Mouse (Mus musculus): ENCODE measurements around the gene Dagla. TPM values are rescaled to one million over a fixed set of nuclear protein-coding genes. Genes with fewer than 3 reads are reported as not detected.

Gene Dagla
- polyA plus RNA-seq, 1 experiment = 9.6 TPM

GRCm38 (mm10) chr19:10286458-10286872, 18.2 kb downstream of the Dagla start:
- TF ChIP-seq USF1 (IDR thresholded peaks at IDR 0.05; ENCODE audit: low read depth) (no peak), SRF (IDR thresholded peaks at IDR 0.05; ENCODE audit: control insufficient read depth, insufficient read length, low read depth) (no peak), MYOD1 (IDR thresholded peaks at IDR 0.05; ENCODE audit: control insufficient read depth in 1 of 3, insufficient read length in 2 of 3, low read depth in 2 of 3) (peak in 2 of 3 experiments; percentile 71 to 75), REST (IDR thresholded peaks at IDR 0.05; ENCODE audit: insufficient read depth, insufficient read length) (no peak), POLR2AphosphoS2 (IDR thresholded peaks at IDR 0.05; ENCODE audit: insufficient read length, low read depth) (no peak), TCF3 (IDR thresholded peaks at IDR 0.05; ENCODE audit: insufficient read length, low read depth) (peak; percentile 8), E2F4 (IDR thresholded peaks at IDR 0.05; ENCODE audit: insufficient read depth) (no peak), CEBPB (IDR thresholded peaks at IDR 0.05; ENCODE audit: insufficient read depth, poor library complexity, severe bottlenecking) (no peak), TCF12 (IDR thresholded peaks at IDR 0.05; ENCODE audit: insufficient read depth, poor library complexity, severe bottlenecking) (no peak), POLR2A (IDR thresholded peaks at IDR 0.05; ENCODE audit: insufficient read length, low read depth) (no peak), MYOG (IDR thresholded peaks at IDR 0.05; ENCODE audit: control insufficient read depth in 1 of 3, insufficient read depth in 1 of 3, insufficient read length in 2 of 3, low read depth in 2 of 3) (peak; percentile 11 to 77 (median 76)), MAX (IDR thresholded peaks at IDR 0.05; ENCODE audit: low read depth) (no peak)
- Histone ChIP-seq H3K79me2 (ENCODE audit: control insufficient read depth, insufficient read depth) (peaks cover 41% of the 10 kb centered on the region), H3ac (ENCODE audit: control insufficient read depth, insufficient read length) (no peak overlapping the region), H3K4me3 (no peak overlapping the region), H3K27me3 (ENCODE audit: control insufficient read depth, insufficient read depth, insufficient read length) (no peaks in the 10 kb centered on the region), H3K36me3 (ENCODE audit: control insufficient read depth, insufficient read depth) (no peaks in the 10 kb centered on the region), H3K4me2 (ENCODE audit: low read depth) (no peak overlapping the region)

- no peaks in the 10 kb centered on the region for H3K36me3 ChIP-seq (ENCODE audit: control insufficient read depth, insufficient read depth)
- TF ChIP-seq POLR2A (IDR thresholded peaks at IDR 0.05; ENCODE audit: insufficient read length, low read depth) (no peak), MAX (IDR thresholded peaks at IDR 0.05; ENCODE audit: low read depth) (no peak), MYOG (IDR thresholded peaks at IDR 0.05; ENCODE audit: control insufficient read depth in 1 of 3, insufficient read depth in 1 of 3, insufficient read length in 2 of 3, low read depth in 2 of 3) (no peak), POLR2AphosphoS2 (IDR thresholded peaks at IDR 0.05; ENCODE audit: insufficient read length, low read depth) (no peak), CEBPB (IDR thresholded peaks at IDR 0.05; ENCODE audit: insufficient read depth, poor library complexity, severe bottlenecking) (no peak), MYOD1 (IDR thresholded peaks at IDR 0.05; ENCODE audit: control insufficient read depth in 1 of 3, insufficient read length in 2 of 3, low read depth in 2 of 3) (no peak), TCF3 (IDR thresholded peaks at IDR 0.05; ENCODE audit: insufficient read length, low read depth) (no peak), REST (IDR thresholded peaks at IDR 0.05; ENCODE audit: insufficient read depth, insufficient read length) (no peak), TCF12 (IDR thresholded peaks at IDR 0.05; ENCODE audit: insufficient read depth, poor library complexity, severe bottlenecking) (no peak), USF1 (IDR thresholded peaks at IDR 0.05; ENCODE audit: low read depth) (no peak), SRF (IDR thresholded peaks at IDR 0.05; ENCODE audit: control insufficient read depth, insufficient read length, low read depth) (no peak)
- H3K79me2 ChIP-seq (ENCODE audit: control insufficient read depth, insufficient read depth) = peaks cover 17% of the 10 kb centered on the region
- H3K27me3 ChIP-seq (ENCODE audit: control insufficient read depth, insufficient read depth, insufficient read length) = no peaks in the 10 kb centered on the region
- no peak overlapping the region for H3K4me2 ChIP-seq (ENCODE audit: low read depth)
- H3K4me3 ChIP-seq = no peak overlapping the region
- H3ac ChIP-seq (ENCODE audit: control insufficient read depth, insufficient read length) = no peak overlapping the region
These were observed 23.7 kb downstream of the Dagla start for GRCm38 (mm10) chr19:10280771-10281540.

- Histone ChIP-seq H3K36me3 (ENCODE audit: control insufficient read depth, insufficient read depth) (no peaks in the 10 kb centered on the region), H3K4me3 (no peak overlapping the region), H3K27me3 (ENCODE audit: control insufficient read depth, insufficient read depth, insufficient read length) (no peaks in the 10 kb centered on the region), H3K4me2 (ENCODE audit: low read depth) (peak overlapping the region; percentile 50), H3ac (ENCODE audit: control insufficient read depth, insufficient read length) (no peak overlapping the region), H3K79me2 (ENCODE audit: control insufficient read depth, insufficient read depth) (peaks cover 13% of the 10 kb centered on the region)
- TF ChIP-seq CEBPB (IDR thresholded peaks at IDR 0.05; ENCODE audit: insufficient read depth, poor library complexity, severe bottlenecking) (0 out of 2 replicates have a peak, but pooled peaks have one; percentile 4), TCF3 (IDR thresholded peaks at IDR 0.05; ENCODE audit: insufficient read length, low read depth) (no peak), SRF (IDR thresholded peaks at IDR 0.05; ENCODE audit: control insufficient read depth, insufficient read length, low read depth) (no peak), POLR2A (IDR thresholded peaks at IDR 0.05; ENCODE audit: insufficient read length, low read depth) (peak; percentile 56), POLR2AphosphoS2 (IDR thresholded peaks at IDR 0.05; ENCODE audit: insufficient read length, low read depth) (peak; percentile 54), TCF12 (IDR thresholded peaks at IDR 0.05; ENCODE audit: insufficient read depth, poor library complexity, severe bottlenecking) (no peak), MAX (IDR thresholded peaks at IDR 0.05; ENCODE audit: low read depth) (no peak), MYOD1 (IDR thresholded peaks at IDR 0.05; ENCODE audit: control insufficient read depth in 1 of 3, insufficient read length in 2 of 3, low read depth in 2 of 3) (peak in 1 of 3 experiments; percentile 44), E2F4 (IDR thresholded peaks at IDR 0.05; ENCODE audit: insufficient read depth) (no peak), USF1 (IDR thresholded peaks at IDR 0.05; ENCODE audit: low read depth) (no peak), REST (IDR thresholded peaks at IDR 0.05; ENCODE audit: insufficient read depth, insufficient read length) (no peak), MYOG (IDR thresholded peaks at IDR 0.05; ENCODE audit: control insufficient read depth in 1 of 3, insufficient read depth in 1 of 3, insufficient read length in 2 of 3, low read depth in 2 of 3) (no peak)
These were observed 25.0 kb downstream of the Dagla start for GRCm38 (mm10) chr19:10279668-10280067.

- no peaks in the 10 kb centered on the region for H3K36me3 ChIP-seq (ENCODE audit: control insufficient read depth, insufficient read depth)
- no peak overlapping the region for H3ac ChIP-seq (ENCODE audit: control insufficient read depth, insufficient read length)
- H3K4me2 ChIP-seq (ENCODE audit: low read depth) = peak overlapping the region; percentile 50
- peaks cover 13% of the 10 kb centered on the region for H3K79me2 ChIP-seq (ENCODE audit: control insufficient read depth, insufficient read depth)
- H3K4me3 ChIP-seq = no peak overlapping the region
- H3K27me3 ChIP-seq (ENCODE audit: control insufficient read depth, insufficient read depth, insufficient read length) = no peaks in the 10 kb centered on the region
- TF ChIP-seq POLR2AphosphoS2 (IDR thresholded peaks at IDR 0.05; ENCODE audit: insufficient read length, low read depth) = no peak
- TF ChIP-seq MAX (IDR thresholded peaks at IDR 0.05; ENCODE audit: low read depth) = no peak
- TF ChIP-seq TCF3 (IDR thresholded peaks at IDR 0.05; ENCODE audit: insufficient read length, low read depth) = no peak
- peak in 1 of 3 experiments; percentile 8 for TF ChIP-seq MYOG (IDR thresholded peaks at IDR 0.05; ENCODE audit: control insufficient read depth in 1 of 3, insufficient read depth in 1 of 3, insufficient read length in 2 of 3, low read depth in 2 of 3)
- no peak for TF ChIP-seq REST (IDR thresholded peaks at IDR 0.05; ENCODE audit: insufficient read depth, insufficient read length)
- no peak for TF ChIP-seq USF1 (IDR thresholded peaks at IDR 0.05; ENCODE audit: low read depth)
- no peak for TF ChIP-seq CEBPB (IDR thresholded peaks at IDR 0.05; ENCODE audit: insufficient read depth, poor library complexity, severe bottlenecking)
These were observed 25.9 kb downstream of the Dagla start for GRCm38 (mm10) chr19:10278669-10279324.
